Mouse (Mus musculus): ENCODE measurements around the gene Nfe2.

Gene Nfe2

GRCm38 (mm10) chr15:103257790-103258728 lies at the start of gene Nfe2:
Gene Nfe2 (minus strand): TSS chr15:103258403.
- no peak for DNase-seq (ENCODE audit: low spot score in 2 of 2)

GRCm38 (mm10) chr15:103307125-103307524 lies 48.9 kb upstream of the Nfe2 start:
- DNase-seq (ENCODE audit: low spot score in 2 of 2): peak; percentile 89 to 94

GRCm38 (mm10) chr15:103305792-103306645 lies 47.8 kb upstream of the Nfe2 start:
- DNase-seq (ENCODE audit: low spot score in 2 of 2): no peak

GRCm38 (mm10) chr15:103305070-103305678 lies 47.0 kb upstream of the Nfe2 start:
- DNase-seq (ENCODE audit: low spot score in 2 of 2): peak; percentile 98 to 99

- DNase-seq (ENCODE audit: low spot score in 2 of 2): peak in 1 of 2 experiments; percentile 20
Observed at GRCm38 (mm10) chr15:103304616-103304969, 46.4 kb upstream of the Nfe2 start.

GRCm38 (mm10) chr15:103303916-103304615 lies 45.9 kb upstream of the Nfe2 start:
- no peak for DNase-seq (ENCODE audit: low spot score in 2 of 2)

- DNase-seq (ENCODE audit: low spot score in 2 of 2): no peak
Observed at GRCm38 (mm10) chr15:103302341-103303021, 44.3 kb upstream of the Nfe2 start.

GRCm38 (mm10) chr15:103301547-103302340 lies 43.5 kb upstream of the Nfe2 start:
- DNase-seq (ENCODE audit: low spot score in 2 of 2): no peak

- DNase-seq (ENCODE audit: low spot score in 2 of 2): no peak
Observed at GRCm38 (mm10) chr15:103301046-103301445, 42.8 kb upstream of the Nfe2 start.

GRCm38 (mm10) chr15:103300560-103300959 lies 42.4 kb upstream of the Nfe2 start:
- no peak for DNase-seq (ENCODE audit: low spot score in 2 of 2)

GRCm38 (mm10) chr15:103300067-103300471 lies 41.9 kb upstream of the Nfe2 start:
- peak in 1 of 2 experiments; percentile 60 for DNase-seq (ENCODE audit: low spot score in 2 of 2)

- no peak for DNase-seq (ENCODE audit: low spot score in 2 of 2)
Observed at GRCm38 (mm10) chr15:103299644-103300043, 41.4 kb upstream of the Nfe2 start.

- no peak for DNase-seq (ENCODE audit: low spot score in 2 of 2)
Observed at GRCm38 (mm10) chr15:103298861-103299616, 40.8 kb upstream of the Nfe2 start.

- no peak for DNase-seq (ENCODE audit: low spot score in 2 of 2)
Observed at GRCm38 (mm10) chr15:103298026-103298425, 39.8 kb upstream of the Nfe2 start.

- no peak for DNase-seq (ENCODE audit: low spot score in 2 of 2)
Observed at GRCm38 (mm10) chr15:103297313-103297712, 39.1 kb upstream of the Nfe2 start.

GRCm38 (mm10) chr15:103295851-103296250 lies 37.6 kb upstream of the Nfe2 start:
- DNase-seq (ENCODE audit: low spot score in 2 of 2): no peak

GRCm38 (mm10) chr15:103294649-103295048 lies 36.4 kb upstream of the Nfe2 start:
- DNase-seq (ENCODE audit: low spot score in 2 of 2): no peak

GRCm38 (mm10) chr15:103293375-103293774 lies 35.2 kb upstream of the Nfe2 start:
- no peak for DNase-seq (ENCODE audit: low spot score in 2 of 2)

GRCm38 (mm10) chr15:103292673-103293345 lies 34.6 kb upstream of the Nfe2 start:
- DNase-seq (ENCODE audit: low spot score in 2 of 2): no peak

Data from cerebellum, postnatal 4 days (tissue).